8 mouse cellular contexts compared by ENCODE assay signal in the genomic region with DNA sequence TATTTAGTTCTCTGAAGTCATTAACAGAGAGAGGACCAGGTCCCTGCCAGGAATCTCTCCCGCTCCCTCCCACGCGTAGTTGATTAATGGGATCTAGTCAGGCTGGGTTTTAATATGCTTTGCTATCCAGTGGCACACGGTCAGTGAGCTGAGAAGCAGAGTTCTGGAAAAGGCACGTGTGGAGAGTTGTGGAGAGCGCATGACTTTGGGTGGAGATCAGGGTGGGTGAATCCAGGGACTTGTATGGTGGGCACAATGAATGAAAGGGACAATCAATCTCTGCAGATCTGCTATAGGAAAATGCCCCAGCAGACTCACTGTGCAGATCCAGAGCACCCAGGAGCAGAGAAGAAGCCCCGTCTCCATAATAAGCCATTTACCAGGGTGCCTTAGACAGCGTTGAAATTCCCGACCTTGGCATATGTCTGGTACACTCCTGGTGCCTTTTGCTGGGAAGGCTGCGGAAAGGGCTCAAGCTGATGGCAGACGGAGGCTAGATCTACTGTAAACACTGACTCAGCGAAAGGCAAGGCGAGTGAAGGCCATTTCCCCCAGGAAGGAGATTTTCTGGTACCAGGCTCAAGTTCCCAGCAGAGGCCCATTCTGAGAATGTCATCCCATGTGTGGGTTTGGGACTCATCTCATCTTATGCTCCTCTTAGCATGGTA.
DNase-seq lines count a peak whose midpoint lies in the region; ATAC-seq lines count a peak whose summit lies in the region.

No protein-coding gene starts in this region.

- no peaks in the 10 kb centered on the region for H3K27me3 ChIP-seq in midbrain, embryonic 15.5 days (replicated peaks)
- no peaks in the 10 kb centered on the region for H3K27me3 ChIP-seq in midbrain, embryonic 13.5 days
- no peaks in the 10 kb centered on the region for H3K27me3 ChIP-seq in intestine, embryonic 14.5 days (replicated peaks; ENCODE audit: control insufficient read depth, insufficient read depth, low read length)

- H3K9me3 ChIP-seq in midbrain, embryonic 15.5 days, result no peaks in the 10 kb centered on the region
- no peaks in the 10 kb centered on the region for H3K9me3 ChIP-seq in midbrain, embryonic 13.5 days
- no peaks in the 10 kb centered on the region for H3K9me3 ChIP-seq in intestine, embryonic 14.5 days (ENCODE audit: control insufficient read depth, low read length)

- no peak overlapping the region for H3K9ac ChIP-seq in midbrain, embryonic 15.5 days
- no peak overlapping the region for H3K9ac ChIP-seq in midbrain, embryonic 13.5 days (replicated peaks)
- H3K9ac ChIP-seq in intestine, embryonic 14.5 days (ENCODE audit: low read length), result no peak overlapping the region

- WGBS in midbrain, embryonic 15.5 days, result 75% methylated on average over 13 of the region's 13 CpGs
- WGBS in midbrain, embryonic 13.5 days, result 79% methylated on average over 13 of the region's 13 CpGs
- 43% methylated on average over 13 of the region's 13 CpGs for WGBS in intestine, embryonic 14.5 days

- peaks cover 15% of the 10 kb centered on the region for H3K4me1 ChIP-seq in midbrain, embryonic 15.5 days
- peaks cover 12% of the 10 kb centered on the region for H3K4me1 ChIP-seq in midbrain, embryonic 13.5 days (replicated peaks)
- H3K4me1 ChIP-seq in intestine, embryonic 14.5 days (replicated peaks; ENCODE audit: control insufficient read depth, insufficient read depth, low read length), result peaks cover 31% of the 10 kb centered on the region

- no peak overlapping the region for H3K4me3 ChIP-seq in midbrain, embryonic 15.5 days
- no peak overlapping the region for H3K4me3 ChIP-seq in midbrain, embryonic 13.5 days (replicated peaks)
- H3K4me3 ChIP-seq in intestine, embryonic 14.5 days (ENCODE audit: low read depth, low read length), result no peak overlapping the region

- H3K27ac ChIP-seq in midbrain, embryonic 15.5 days, result no peak overlapping the region; the same call in 1 of the 2 replicates
- no peak overlapping the region for H3K27ac ChIP-seq in midbrain, embryonic 13.5 days
- peak overlapping the region; percentile 40; the same call in 1 of the 2 replicates for H3K27ac ChIP-seq in intestine, embryonic 14.5 days (ENCODE audit: low read depth)

- intact Hi-C loops in left cerebral cortex, postnatal 25 days (cut with DNase I), result loop anchor here (5.0 kb wide), 1 partner anchor 220 kb away; no protein-coding TSS in a partner anchor

- 0 out of 2 replicates have a peak overlapping the region, but pooled peaks have one; percentile 44 for H3K4me2 ChIP-seq in midbrain, embryonic 15.5 days
- H3K4me2 ChIP-seq in midbrain, embryonic 13.5 days (replicated peaks), result no peak overlapping the region
- H3K4me2 ChIP-seq in intestine, embryonic 14.5 days (ENCODE audit: low read length), result peak overlapping the region; percentile 35

- no peaks in the 10 kb centered on the region for H3K36me3 ChIP-seq in midbrain, embryonic 15.5 days (replicated peaks)
- H3K36me3 ChIP-seq in midbrain, embryonic 13.5 days, result no peaks in the 10 kb centered on the region
- H3K36me3 ChIP-seq in intestine, embryonic 14.5 days (ENCODE audit: control insufficient read depth, insufficient read depth, low read length), result no peaks in the 10 kb centered on the region

- DNase-seq in embryo, embryonic 9.5 days (ENCODE audit: extremely low spot score), result peak; percentile 26
- DNase-seq in intestine, embryonic 14.5 days (ENCODE audit: low spot score), result no peak
- peak; percentile 76 for DNase-seq in lung, postnatal 10 days
- no peak for DNase-seq in right cerebral cortex, adult 18-20 months
- no peak for DNase-seq in cerebellum, postnatal 25 days
- no peak for DNase-seq in left cerebral cortex, postnatal 25 days (ENCODE audit: low spot score in 2 of 2)

- ATAC-seq in midbrain, embryonic 15.5 days (replicated peaks), result no peak
- no peak for ATAC-seq in midbrain, embryonic 13.5 days
- ATAC-seq in intestine, embryonic 14.5 days (replicated peaks; ENCODE audit: low FRiP score, low TSS enrichment, low read depth), result no peak

Comparison
In these comparisons a context has a peak if more than half of its experiments do, and no peak if none do; other contexts are left out.
1. DNase-seq: peak in embryo, embryonic 9.5 days (single experiment) and lung, postnatal 10 days (single experiment); none in intestine, embryonic 14.5 days (single experiment), right cerebral cortex, adult 18-20 months (single experiment), cerebellum, postnatal 25 days (0 of 2) and left cerebral cortex, postnatal 25 days (0 of 2).